Mouse (Mus musculus): ENCODE measurements at regions not wholly inside any gene's neighbourhood (a gene's known extent, or its start where the extent isn't known, plus 50 kb on each side); places are given as distances from the start of the nearest gene placed in this dataset.

- Histone ChIP-seq H3K4me1 (replicated peaks; ENCODE audit: insufficient read depth, low read length) (no peaks in the 10 kb centered on the region), H3K27me3 (ENCODE audit: insufficient read depth, low read length) (no peaks in the 10 kb centered on the region), H3K9me3 (replicated peaks; ENCODE audit: low read length) (no peaks in the 10 kb centered on the region), H3K9ac (ENCODE audit: low read depth, low read length) (no peak overlapping the region), H3K4me3 (replicated peaks; ENCODE audit: low read depth, low read length) (no peak overlapping the region), H3K36me3 (ENCODE audit: insufficient read depth, low read length) (no peaks in the 10 kb centered on the region), H3K27ac (no peak overlapping the region), H3K4me2 (ENCODE audit: low read length) (no peak overlapping the region)
- DNase-seq (ENCODE audit: low spot score) (no peak), ATAC-seq (replicated peaks; ENCODE audit: low FRiP score, low read depth) (no peak)
- no peak for TF ChIP-seq CTCF (IDR thresholded peaks at IDR 0.05; ENCODE audit: low read depth)
- 62% methylated on average over 3 of the region's 3 CpGs for WGBS
Observed at GRCm38 (mm10) chr14:104594851-104595250, 72.4 kb upstream of the Rnf219 start.

All from kidney, postnatal 0 days (tissue).